Comparison of ENCODE assay signal across 8 mouse cellular contexts in genomic region chr2:31442480-31443160, GRCm38 (mm10). TPM values are rescaled to one million over a fixed set of nuclear protein-coding genes. Genes with fewer than 3 reads are reported as not detected.
DNase-seq lines count a peak whose midpoint lies in the region; ATAC-seq lines count a peak whose summit lies in the region.

No protein-coding gene starts in this region.

- whole genome bisulfite sequencing in hindbrain, embryonic 13.5 days: 47% methylated on average over 11 of the region's 11 CpGs
- WGBS in hindbrain, embryonic 10.5 days: 60% methylated on average over 11 of the region's 11 CpGs
- WGBS in heart, embryonic 12.5 days: 51% methylated on average over 11 of the region's 11 CpGs

- no peak overlapping the region for H3K4me3 ChIP-seq in hindbrain, embryonic 13.5 days
- no peak overlapping the region for H3K4me3 ChIP-seq in hindbrain, embryonic 10.5 days
- H3K4me3 ChIP-seq in heart, embryonic 12.5 days: no peak overlapping the region

- peaks cover 10% of the 10 kb centered on the region for H3K4me1 ChIP-seq in hindbrain, embryonic 13.5 days (replicated peaks)
- peaks cover 25% of the 10 kb centered on the region for H3K4me1 ChIP-seq in hindbrain, embryonic 10.5 days (replicated peaks)
- peaks cover 15% of the 10 kb centered on the region; the same call in 1 of the 2 replicates for H3K4me1 ChIP-seq in heart, embryonic 12.5 days (replicated peaks)

- H3K9ac ChIP-seq in hindbrain, embryonic 13.5 days: no peak overlapping the region
- H3K9ac ChIP-seq in heart, embryonic 12.5 days: no peak overlapping the region

- H3K27ac ChIP-seq in hindbrain, embryonic 13.5 days: peak overlapping the region; percentile 30
- H3K27ac ChIP-seq in hindbrain, embryonic 10.5 days: no peak overlapping the region
- no peak overlapping the region for H3K27ac ChIP-seq in heart, embryonic 12.5 days (ENCODE audit: poor library complexity, severe bottlenecking)

- no peak overlapping the region for H3K4me2 ChIP-seq in hindbrain, embryonic 13.5 days
- no peak overlapping the region for H3K4me2 ChIP-seq in heart, embryonic 12.5 days

- no peaks in the 10 kb centered on the region for H3K36me3 ChIP-seq in hindbrain, embryonic 13.5 days
- no peaks in the 10 kb centered on the region for H3K36me3 ChIP-seq in hindbrain, embryonic 10.5 days
- H3K36me3 ChIP-seq in heart, embryonic 12.5 days: no peaks in the 10 kb centered on the region

- peaks cover 7% of the 10 kb centered on the region; the same call in 1 of the 2 replicates for H3K27me3 ChIP-seq in hindbrain, embryonic 13.5 days
- H3K27me3 ChIP-seq in hindbrain, embryonic 10.5 days (ENCODE audit: insufficient read depth, poor library complexity, severe bottlenecking): peaks cover 10% of the 10 kb centered on the region; the same call in 1 of the 2 replicates
- H3K27me3 ChIP-seq in heart, embryonic 12.5 days (replicated peaks): 0 out of 2 replicates have a peak, but pooled peaks cover 5% of the 10 kb centered on the region

- no peak for DNase-seq in hindbrain, embryonic 10.5 days (ENCODE audit: low spot score)
- peak; percentile 93 for DNase-seq in Muller cell, postnatal 12 days (ENCODE audit: inconsistent ontology term)
- peak; percentile 57 to 69 for DNase-seq in left cerebral cortex, adult 9 months (ENCODE audit: low spot score in 2 of 2)
- no peak for DNase-seq in spleen, postnatal 10 days (ENCODE audit: low spot score in 2 of 2)
- no peak for DNase-seq in gastrocnemius, adult 8-10 months (ENCODE audit: low spot score in 2 of 2)
- no peak for DNase-seq in thymus, adult 18-20 months

- ATAC-seq in hindbrain, embryonic 13.5 days (ENCODE audit: low FRiP score): 0 out of 2 replicates have a peak, but pooled peaks have one; percentile 32
- peak; percentile 51; the same call in 1 of the 2 replicates for ATAC-seq in heart, embryonic 12.5 days (ENCODE audit: insufficient number of reproducible peaks, low FRiP score)

- H3K9me3 ChIP-seq in hindbrain, embryonic 13.5 days: no peaks in the 10 kb centered on the region
- H3K9me3 ChIP-seq in hindbrain, embryonic 10.5 days: no peaks in the 10 kb centered on the region
- H3K9me3 ChIP-seq in heart, embryonic 12.5 days (replicated peaks): no peaks in the 10 kb centered on the region

RNA-seq across cellular contexts. Expression of gene Ass1, which starts 27.4 kb away (rescaled TPM):
- 8.0 TPM in 2 replicates for polyA plus RNA-seq in hindbrain, embryonic 13.5 days (2015; fragmentation: Nextera tagmentation; extraction: Ambion mirVana)
- 11.8 and 15.0 TPM in 2 replicates for polyA plus RNA-seq in hindbrain, embryonic 10.5 days (2016; fragmentation: Nextera tagmentation; extraction: Ambion mirVana)
- 11.8 and 12.4 TPM in 2 replicates for polyA plus RNA-seq in heart, embryonic 12.5 days (2016; fragmentation: Nextera tagmentation; extraction: Ambion mirVana)
- total RNA-seq in gastrocnemius, adult 8-10 months (2022): 1 to 10 TPM; 2.4 to 4.4 (median 3.3) TPM

Comparison
In these comparisons a context has a peak if more than half of its experiments do, and no peak if none do; other contexts are left out.
1. DNase-seq: peak in Muller cell, postnatal 12 days (single experiment) and left cerebral cortex, adult 9 months (2 of 2); none in hindbrain, embryonic 10.5 days (single experiment), spleen, postnatal 10 days (0 of 2), gastrocnemius, adult 8-10 months (0 of 2) and thymus, adult 18-20 months (0 of 2).